Mouse (Mus musculus) skeletal muscle tissue, postnatal 0 days (tissue): ENCODE results near the gene Mmel1. TPM values are rescaled to one million over a fixed set of nuclear protein-coding genes. Genes with fewer than 3 reads are reported as not detected.

ENCODE experiments used
- polyA plus RNA-seq: library from polyadenylated mRNA; unstranded; fragments of >200 nt; fragmentation: Nextera tagmentation; extraction: Ambion mirVana; gene quantifications from 2 replicates; pipeline ENCODE4 v1.2.1, GENCODE M21; 2015

Mmel1 gene
- polyA plus RNA-seq = 0.40 and 0.54 TPM in 2 replicates

GRCm38 (mm10) chr4:154869440-154869839, at the start of gene Mmel1:
Gene Mmel1 (plus strand): TSS chr4:154869585.

DNA sequence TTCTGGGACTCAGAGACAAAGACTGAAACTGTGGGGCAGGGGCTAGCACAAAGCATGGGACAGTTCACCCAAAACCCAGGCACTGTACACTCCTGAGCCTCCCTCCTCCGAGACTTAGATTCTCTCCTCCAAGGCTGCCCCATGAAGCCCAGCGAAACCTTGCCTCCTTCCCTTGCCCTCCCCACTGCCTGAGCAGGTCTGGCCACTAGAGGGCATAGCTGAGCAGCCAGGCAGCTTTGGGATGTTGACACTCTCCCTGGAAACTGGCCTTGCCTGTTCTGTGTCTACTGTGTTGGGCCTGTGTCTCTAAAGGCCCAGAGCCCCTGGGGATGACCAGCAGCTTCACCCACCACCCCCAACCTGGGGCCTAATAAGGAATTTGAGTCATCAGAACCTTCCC, 32.2 kb upstream of the Mmel1 start, which contains the start of gene Ttc34:
Gene Ttc34, plus strand, starts transcription at position 290 of the 400 bp plus-strand sequence.

GRCm38 (mm10) chr4:154898506-154899446, 29.4 kb downstream of the Mmel1 start, which contains the start of gene Fam213b:
Gene Fam213b (minus strand): TSS chr4:154899135.

DNA sequence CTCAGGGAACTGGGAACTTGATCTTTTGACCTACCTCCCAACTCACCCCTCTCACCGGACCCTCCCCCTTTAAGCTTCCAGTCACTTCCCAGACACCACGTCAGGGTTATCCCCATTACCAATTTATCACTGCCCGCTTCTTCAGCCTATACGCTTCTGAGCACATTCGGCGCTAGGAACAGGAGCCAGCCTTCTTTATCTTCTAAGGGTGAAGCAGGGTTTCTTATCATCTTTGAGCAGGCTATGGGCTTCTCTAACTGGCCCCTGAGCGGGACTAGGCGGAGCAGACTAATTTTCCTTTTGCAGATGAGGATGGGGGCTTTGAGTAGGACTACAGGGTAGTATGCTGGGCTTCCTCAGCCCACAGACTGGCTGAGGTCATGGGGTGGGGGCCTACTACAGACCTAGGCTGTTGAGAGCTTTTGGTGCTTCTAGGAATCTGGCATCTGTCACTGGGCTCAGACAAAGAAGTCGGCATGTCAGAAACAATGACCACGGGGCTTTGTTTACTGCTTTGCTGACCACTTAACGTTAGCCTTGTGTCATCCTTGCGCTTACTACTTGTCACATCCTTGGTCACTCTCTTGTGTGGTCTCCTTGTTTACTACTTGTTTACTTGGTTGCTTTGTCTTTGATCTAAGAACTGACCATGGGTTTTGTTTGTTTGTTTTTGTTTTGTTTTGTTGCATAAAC, 59.2 kb downstream of the Mmel1 start, which contains the start of gene Tnfrsf14:
Gene Tnfrsf14, minus strand, starts transcription at position 169 of the 693 bp plus-strand sequence.

Other genes with a start within 250 kb of the Mmel1 start
- gene Prdm16, start 232.7 kb upstream of the Mmel1 start, polyA plus RNA-seq = 2.5 and 2.8 TPM in 2 replicates
- not detected in 2 replicates for gene Actrt2, start 201.7 kb upstream of the Mmel1 start, polyA plus RNA-seq
- 0.13 TPM in 1 of 2 replicates, not detected in the other for gene Ttc34, start 32.1 kb upstream of the Mmel1 start, polyA plus RNA-seq
- gene Fam213b, start 29.6 kb downstream of the Mmel1 start, polyA plus RNA-seq = 138 and 161 TPM in 2 replicates
- 0.68 and 0.77 TPM in 2 replicates for gene Tnfrsf14, start 59.0 kb downstream of the Mmel1 start, polyA plus RNA-seq
- not detected in 2 replicates for gene Hes5, start 91.3 kb downstream of the Mmel1 start, polyA plus RNA-seq
- gene Pank4, start 94.5 kb downstream of the Mmel1 start, polyA plus RNA-seq = 20.9 and 25.5 TPM in 2 replicates
- 0.51 TPM in 1 of 2 replicates, not detected in the other for gene Plch2, start 187.2 kb downstream of the Mmel1 start, polyA plus RNA-seq
- 17.0 and 17.5 TPM in 2 replicates for gene Pex10, start 197.4 kb downstream of the Mmel1 start, polyA plus RNA-seq
- 103 and 130 TPM in 2 replicates for gene Rer1, start 216.8 kb downstream of the Mmel1 start, polyA plus RNA-seq
- gene Morn1, start 217.0 kb downstream of the Mmel1 start, polyA plus RNA-seq = 2.4 and 2.6 TPM in 2 replicates